ENCODE assay signal across 17 mouse cellular contexts in genomic region chr15:13746559-13746958, GRCm38 (mm10).
"Had no signal": no experiment of that assay in that cellular context is flagged by ENCODE, and none has a peak within 500 bp of the region (broad histone marks: within the 10 kb centered on the region; RNA-seq: fewer than 3 reads in every experiment).

No protein-coding gene starts in this region.

- H3K4me3 ChIP-seq: neural tube, embryonic 12.5 days; neural tube, embryonic 13.5 days; neural tube, embryonic 15.5 days; stomach, embryonic 15.5 days had no signal

- H3K27me3 ChIP-seq: neural tube, embryonic 12.5 days; neural tube, embryonic 13.5 days; neural tube, embryonic 15.5 days; stomach, embryonic 15.5 days had no signal

- H3K36me3 ChIP-seq: neural tube, embryonic 12.5 days; neural tube, embryonic 13.5 days; neural tube, embryonic 15.5 days; stomach, embryonic 15.5 days had no signal

- H3K27ac ChIP-seq: neural tube, embryonic 12.5 days; neural tube, embryonic 13.5 days; neural tube, embryonic 15.5 days; stomach, embryonic 15.5 days; stomach, postnatal 0 days had no signal

- H3K4me1 ChIP-seq: neural tube, embryonic 12.5 days; neural tube, embryonic 13.5 days; neural tube, embryonic 15.5 days; stomach, embryonic 15.5 days had no signal

- H3K9ac ChIP-seq: neural tube, embryonic 12.5 days; neural tube, embryonic 13.5 days; neural tube, embryonic 15.5 days; stomach, embryonic 15.5 days had no signal

- DNase-seq: retina, postnatal 1 day; right cerebral cortex, adult 18-20 months; right cerebral cortex, postnatal 14 days; right cerebral cortex, postnatal 25 days; right cerebral cortex, postnatal 4 days; spleen, adult 18-20 months; thymus, adult 18-20 months; thymus, adult 2 months; thymus, postnatal 14 days; thymus, postnatal 25 days; thymus, postnatal 36 days; thymus, postnatal 4 days had no signal

- H3K9me3 ChIP-seq: neural tube, embryonic 12.5 days; neural tube, embryonic 13.5 days; neural tube, embryonic 15.5 days; stomach, embryonic 15.5 days had no signal
